Mouse (Mus musculus): ENCODE results near the gene Vmn2r82.
"Not testable (repeated sequence)": the region's sequence is repeated elsewhere in the genome, so short reads cannot be mapped to it uniquely, and the experiment has no call there.

Gene Vmn2r82

GRCm38 (mm10) chr10:79356220-79356619 is at the start of gene Vmn2r82:
Gene Vmn2r82, plus strand, starts transcription at chr10:79356520.
- not testable (repeated sequence) for DNase-seq (ENCODE audit: low spot score in 2 of 2)

DNA sequence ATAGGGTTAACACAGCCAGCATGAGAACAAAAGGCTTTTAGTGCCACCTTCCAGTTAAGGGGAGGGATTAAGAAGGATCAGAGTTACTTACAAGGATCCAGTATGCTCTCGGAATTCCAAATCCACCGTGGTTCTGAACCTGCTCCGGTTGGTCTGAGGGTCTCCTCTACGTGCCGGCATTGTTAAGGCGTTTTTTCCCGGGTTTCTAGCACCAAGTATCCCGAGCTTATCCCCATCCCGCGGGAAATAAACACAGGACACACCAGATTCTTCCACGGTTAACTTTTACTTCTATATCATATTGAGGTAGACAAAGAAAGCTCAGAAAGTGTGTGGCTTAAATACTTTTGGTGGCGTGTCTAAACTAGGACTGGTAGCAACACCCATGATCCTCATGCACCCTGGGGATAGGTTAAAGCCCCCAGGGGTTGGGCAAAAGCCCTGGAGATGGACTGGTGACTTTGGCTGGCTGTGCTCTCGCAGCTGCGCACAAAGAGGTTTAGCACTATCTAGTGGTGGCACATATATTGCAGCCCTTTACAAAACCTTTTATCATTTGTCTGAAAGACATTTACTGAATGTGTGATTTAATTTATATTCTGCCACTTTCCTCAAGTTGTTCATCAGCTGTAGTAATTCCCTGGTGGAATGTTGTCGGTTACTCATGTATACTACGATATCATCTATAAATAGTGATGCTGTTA is 34.1 kb upstream of the Vmn2r82 start:
- not testable (repeated sequence) for DNase-seq (ENCODE audit: low spot score in 2 of 2)

DNA sequence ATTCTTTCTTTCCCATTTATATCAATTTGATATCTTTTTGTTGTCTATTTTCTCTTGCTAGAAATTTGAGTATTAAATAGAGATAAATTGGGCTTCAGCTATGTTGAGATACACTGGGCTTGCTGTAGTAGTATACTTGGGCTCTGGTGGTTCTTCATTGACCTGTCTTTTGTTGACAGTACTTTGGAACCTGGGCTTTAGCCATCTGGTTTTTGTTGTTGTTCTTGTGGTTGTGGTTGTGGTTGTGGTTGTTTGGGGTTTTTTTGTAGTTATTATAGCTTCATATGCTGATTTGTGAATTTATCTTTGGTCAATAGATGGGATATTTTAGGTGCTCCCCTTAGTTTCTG is 33.6 kb upstream of the Vmn2r82 start:
- no peak for DNase-seq (ENCODE audit: low spot score in 2 of 2)

DNA sequence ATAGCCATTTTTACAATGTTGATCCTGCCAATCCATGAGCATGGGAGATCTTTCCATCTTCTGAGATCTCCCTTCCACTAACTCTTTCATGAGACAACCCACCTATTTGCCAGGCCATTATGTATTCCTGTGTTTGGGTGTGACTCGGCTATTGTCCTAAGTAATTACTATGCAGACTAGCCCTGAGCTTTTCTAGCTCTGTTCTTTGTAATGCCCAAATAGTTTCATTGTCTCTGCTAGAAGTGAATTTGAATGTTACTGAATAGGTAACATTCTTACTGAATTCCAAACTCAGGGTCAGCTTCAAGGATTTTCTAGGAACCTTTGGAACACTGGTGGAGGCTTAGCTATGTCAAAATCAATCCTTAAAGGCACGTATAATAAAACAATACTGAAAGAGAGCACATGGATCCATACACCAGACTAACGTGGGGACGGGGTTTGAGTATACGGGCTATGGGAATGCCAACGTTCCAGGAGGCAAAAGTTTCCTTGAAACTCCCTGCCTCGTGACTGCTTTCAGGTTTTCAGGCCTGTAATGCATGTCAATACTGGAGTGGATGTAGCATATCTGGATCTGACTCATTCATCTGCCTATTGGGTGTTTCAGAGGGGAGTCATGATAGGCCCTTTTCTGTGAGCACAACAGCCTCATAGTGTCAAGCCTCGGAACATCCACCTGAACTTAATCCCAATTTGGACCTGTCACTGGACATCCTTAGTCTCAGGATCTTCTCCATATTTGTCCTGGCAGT is 43.8 kb downstream of the Vmn2r82 start:
- DNase-seq (ENCODE audit: low spot score in 2 of 2) = not testable (repeated sequence)

DNA sequence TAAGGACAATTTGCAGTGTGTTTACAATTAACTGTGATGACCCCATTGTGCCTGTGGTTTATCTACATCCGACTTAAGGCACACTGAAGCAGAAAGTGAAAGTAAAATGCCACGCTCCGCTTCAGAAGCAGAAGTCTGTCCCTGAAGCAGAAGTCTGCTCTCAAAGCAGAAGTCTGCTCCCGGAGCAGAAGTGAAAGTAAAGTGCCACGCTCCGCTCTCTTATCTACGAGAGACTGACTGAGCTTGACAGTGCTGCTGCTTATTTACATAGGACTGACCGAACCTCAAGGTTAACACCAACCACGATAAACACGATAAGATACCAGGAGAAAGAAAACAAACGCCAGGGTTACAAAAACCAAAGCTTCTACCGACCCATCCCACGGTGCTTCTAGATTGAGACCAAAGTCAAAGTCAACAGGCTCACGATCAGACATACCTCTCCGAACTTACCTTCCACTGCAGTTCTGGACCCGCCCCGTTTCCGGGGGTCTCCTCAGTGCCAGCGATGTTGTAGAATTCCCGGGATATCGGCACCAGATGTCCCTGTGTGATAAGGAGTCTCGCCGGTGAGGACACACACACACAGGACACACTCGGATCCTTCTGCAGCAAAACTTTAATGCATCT is 60.9 kb downstream of the Vmn2r82 start:
- DNase-seq (ENCODE audit: low spot score in 2 of 2) = no peak

GRCm38 (mm10) chr10:79417772-79418170 is 61.5 kb downstream of the Vmn2r82 start:
- not testable (repeated sequence) for DNase-seq (ENCODE audit: low spot score in 2 of 2)

DNA sequence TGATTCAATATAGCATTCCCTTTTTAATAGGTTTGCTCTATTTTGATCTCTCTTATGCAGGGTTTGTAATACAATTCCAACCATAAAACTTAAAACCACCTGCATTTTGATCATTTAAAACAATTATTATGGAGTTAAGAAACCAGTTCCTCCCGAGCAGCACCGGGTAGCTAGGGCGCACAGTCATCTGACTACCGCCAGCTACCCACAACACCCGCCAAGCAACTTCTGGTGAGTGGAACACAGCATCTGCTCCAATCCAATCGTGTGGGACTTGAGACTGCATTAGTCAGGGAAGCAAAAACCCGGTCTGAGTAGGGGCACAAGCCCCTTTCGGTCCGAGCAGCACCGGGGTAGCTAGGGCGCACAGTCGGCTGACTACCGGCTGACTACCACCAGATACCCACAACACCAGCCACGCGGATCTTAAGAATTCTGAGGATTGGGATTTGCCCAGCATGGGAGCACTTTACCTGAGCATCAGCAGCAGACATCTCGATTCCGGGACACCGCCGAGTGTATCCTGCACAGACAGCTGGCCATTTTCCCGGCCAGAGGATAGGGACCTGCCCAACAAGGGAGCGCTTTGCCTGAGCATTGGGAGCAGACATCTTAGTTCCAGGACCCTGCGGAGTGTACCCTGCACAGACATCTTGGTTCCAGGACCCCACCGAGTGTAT is 79.0 kb downstream of the Vmn2r82 start:
- DNase-seq (ENCODE audit: low spot score in 2 of 2) = not testable (repeated sequence)
